Mouse (Mus musculus) brain, embryonic 18.5 days (tissue): ENCODE data around the gene Thoc2.
"Not testable (repeated sequence)": the region's sequence is repeated elsewhere in the genome, so short reads cannot be mapped to it uniquely, and the experiment has no call there.

Experiments
- DNase-seq: peaks from one replicate; pipeline ENCODE4 v3.0.0-alpha.2; 2012; ENCODE audit warnings: low read depth, low spot score

Gene Thoc2

GRCm38 (mm10) chrX:41920574-41920973 lies at the start of gene Thoc2:
Gene Thoc2 (minus strand): TSS chrX:41920674.
- no peak for DNase-seq

DNA sequence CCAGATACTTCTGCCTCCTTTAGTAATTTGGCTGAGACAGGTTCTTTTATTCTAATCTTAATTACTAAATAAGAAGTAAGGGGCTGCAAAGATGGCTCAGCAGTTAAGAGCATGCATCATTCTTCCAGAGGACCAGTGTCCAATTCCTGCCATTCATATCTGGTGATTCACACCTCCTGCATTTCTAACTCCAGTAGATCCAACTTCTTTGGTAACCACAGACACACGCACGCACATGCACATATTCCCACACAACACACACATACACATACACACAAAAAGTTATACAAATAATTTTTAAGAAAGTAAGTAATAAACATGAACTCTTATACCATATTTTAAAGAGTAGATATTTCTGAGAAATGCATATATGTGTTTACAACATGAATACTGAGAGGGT lies 49.6 kb upstream of the Thoc2 start:
- no peak for DNase-seq

DNA sequence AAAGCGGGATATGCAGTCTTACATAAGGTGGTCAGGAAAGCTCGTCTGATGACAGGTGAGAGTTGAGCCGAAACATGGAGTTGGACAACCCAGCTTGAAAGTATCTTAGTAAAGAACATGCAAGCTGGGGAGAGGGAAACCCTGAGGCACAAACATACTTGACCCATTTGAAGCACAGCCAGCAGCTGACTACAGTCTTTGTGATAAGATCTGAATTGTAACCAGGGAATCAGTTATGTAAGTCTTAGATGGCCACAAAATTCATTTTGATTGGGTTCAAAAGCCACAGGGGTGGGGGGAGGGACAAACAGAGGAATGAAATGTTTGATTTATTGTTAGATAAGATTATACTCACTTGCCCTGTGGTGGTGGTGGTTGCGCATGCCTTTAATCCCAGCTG lies 48.9 kb upstream of the Thoc2 start:
- DNase-seq, result no peak

- no peak for DNase-seq
Measured at GRCm38 (mm10) chrX:41957161-41957560, 36.7 kb upstream of the Thoc2 start.

- no peak for DNase-seq
Measured at GRCm38 (mm10) chrX:41941840-41942239, 21.4 kb upstream of the Thoc2 start.

DNA sequence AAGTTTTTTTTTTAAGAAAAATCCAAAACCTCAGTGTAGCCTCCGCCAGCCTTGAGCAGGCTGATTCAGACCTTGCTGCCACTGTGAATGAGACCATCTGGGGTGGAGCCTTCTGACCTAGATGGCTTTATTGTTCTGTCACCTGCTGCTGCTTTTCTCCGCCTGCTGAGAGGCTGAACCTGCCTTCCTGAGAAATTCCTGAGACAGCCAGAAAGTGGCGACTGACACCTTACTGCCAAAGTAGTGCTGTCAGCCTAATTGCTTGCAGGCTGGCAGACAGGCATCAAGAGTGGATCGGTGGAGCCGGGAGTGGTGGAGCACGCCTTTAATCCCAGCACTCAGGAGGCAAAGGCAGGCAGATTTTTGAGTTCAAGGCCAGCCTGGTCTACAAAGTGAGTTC lies 11.3 kb upstream of the Thoc2 start:
- not testable (repeated sequence) for DNase-seq

DNA sequence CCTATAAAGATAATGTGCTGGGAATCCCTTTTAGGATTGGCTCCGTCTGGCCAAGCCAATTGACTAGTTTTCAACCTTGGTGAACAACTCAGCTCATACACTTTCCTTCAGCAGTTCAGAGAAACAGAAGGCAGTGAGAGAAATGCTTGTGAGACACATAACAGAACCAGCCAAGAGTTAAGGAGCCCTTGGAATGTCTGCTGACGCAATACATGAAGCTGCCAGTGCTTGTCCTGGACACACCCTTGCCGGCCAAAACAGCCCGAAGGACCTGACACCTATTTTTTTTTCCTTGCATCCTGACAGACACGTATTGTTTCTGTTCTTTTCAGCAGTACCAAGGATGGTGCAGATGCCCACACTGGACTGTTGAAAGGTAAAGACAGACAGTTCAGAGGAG lies 4.2 kb upstream of the Thoc2 start:
- DNase-seq, result no peak

GRCm38 (mm10) chrX:41912061-41912401 lies 8.4 kb downstream of the Thoc2 start:
- DNase-seq, result no peak

DNA sequence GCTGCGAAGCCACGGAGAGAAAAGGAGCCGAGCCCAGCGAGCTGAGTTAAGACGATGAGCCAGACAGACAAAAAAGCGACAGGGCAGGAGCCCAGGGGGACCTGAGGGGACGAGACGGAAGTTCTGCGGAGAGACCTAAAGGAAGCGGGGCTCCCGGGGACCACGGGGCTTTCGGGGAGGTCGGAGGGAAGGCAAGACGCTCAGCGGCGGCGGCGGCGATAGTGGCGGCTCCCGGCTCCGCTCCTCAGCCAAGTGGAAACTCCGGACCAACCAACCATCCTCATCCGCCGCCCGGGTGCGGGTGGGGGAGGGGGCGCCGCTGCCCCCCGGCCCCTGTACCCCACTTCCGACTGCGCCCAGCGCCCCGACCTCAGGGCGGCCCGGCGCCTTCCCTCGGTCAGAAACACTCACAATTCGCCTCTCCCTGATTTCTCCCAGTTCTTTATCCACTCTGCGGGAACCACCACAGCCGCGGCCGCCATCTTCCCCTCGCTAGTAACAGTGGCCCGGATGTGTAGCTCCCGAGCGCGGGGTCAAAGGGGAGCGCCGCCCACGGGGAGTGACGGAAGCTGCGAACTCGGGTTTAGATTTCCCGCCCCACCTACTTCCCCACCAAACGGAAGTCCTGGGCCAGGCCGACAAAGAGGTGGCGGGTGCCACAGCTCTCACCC lies 8.9 kb downstream of the Thoc2 start:
- DNase-seq, result peak; percentile 76

- DNase-seq, result no peak
Measured at GRCm38 (mm10) chrX:41910981-41911380, 9.5 kb downstream of the Thoc2 start.

DNA sequence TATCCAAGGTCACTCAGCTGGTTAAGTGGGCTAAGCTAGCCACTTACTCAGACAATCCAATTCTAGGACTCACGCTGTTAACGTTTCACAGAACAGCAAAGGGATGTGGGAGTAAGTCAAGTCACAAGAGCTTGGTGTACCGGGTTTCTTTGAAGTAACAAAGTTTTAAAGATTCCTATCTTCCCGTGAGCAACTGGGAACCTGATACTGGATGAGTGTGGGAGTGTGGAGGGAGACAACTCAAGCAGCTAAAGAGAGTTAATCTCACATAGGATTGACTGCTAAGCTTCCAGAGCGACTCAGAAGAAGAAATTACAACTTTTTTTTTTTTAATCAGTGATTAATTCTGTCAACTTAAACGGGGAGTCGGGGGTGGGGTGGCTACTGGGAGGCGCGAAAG lies 10.0 kb downstream of the Thoc2 start:
- DNase-seq, result no peak

DNA sequence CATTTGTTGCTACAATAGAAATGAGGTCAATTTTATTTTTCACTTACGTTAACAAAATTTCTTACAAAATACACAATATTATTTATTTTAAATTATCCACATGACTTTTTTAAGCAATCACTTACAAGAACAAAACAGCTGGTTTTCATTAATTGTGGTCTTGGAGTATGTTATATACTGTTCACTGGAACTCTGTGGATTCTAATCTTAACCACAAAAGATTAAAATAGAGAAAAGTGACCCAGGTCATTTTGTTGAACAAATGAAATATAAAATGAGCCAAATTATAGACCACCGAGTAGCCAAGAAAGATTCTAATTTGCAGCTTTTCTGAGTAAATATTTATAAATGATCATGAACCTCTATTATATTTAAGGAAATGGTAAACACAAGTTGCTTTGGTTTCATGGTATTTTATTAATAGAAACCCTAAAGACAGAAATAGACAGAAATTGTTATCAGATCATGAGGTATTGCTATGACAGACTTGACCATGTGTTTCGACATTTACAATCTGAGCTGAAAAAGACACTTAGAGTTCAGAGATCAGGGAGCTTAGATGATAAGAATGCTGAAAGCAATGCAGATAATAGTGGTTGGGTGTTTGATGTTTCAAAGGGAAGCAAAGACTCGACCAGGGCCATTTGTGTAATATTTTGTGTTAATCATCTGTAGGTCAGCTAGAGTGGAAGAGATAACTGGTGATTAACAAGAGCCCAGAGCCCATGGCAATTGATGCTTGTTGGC lies 35.5 kb downstream of the Thoc2 start:
- no peak for DNase-seq

- DNase-seq, result no peak
Measured at GRCm38 (mm10) chrX:41876581-41876980, 43.9 kb downstream of the Thoc2 start.

GRCm38 (mm10) chrX:41837823-41838222 lies 82.7 kb downstream of the Thoc2 start:
- DNase-seq, result no peak

- no peak for DNase-seq
Measured at GRCm38 (mm10) chrX:41805592-41805991, 114.9 kb downstream of the Thoc2 start.

- DNase-seq, result no peak
Measured at GRCm38 (mm10) chrX:41793303-41793702, 127.2 kb downstream of the Thoc2 start.
